Mouse (Mus musculus): ENCODE data around the gene Upb1. TPM values are rescaled to one million over a fixed set of nuclear protein-coding genes. Genes with fewer than 3 reads are reported as not detected.
"Not testable (repeated sequence)": the region's sequence is repeated elsewhere in the genome, so short reads cannot be mapped to it uniquely, and the experiment has no call there.

Upb1 gene
- polyA plus RNA-seq, 1 experiment: 0.77 TPM

DNA sequence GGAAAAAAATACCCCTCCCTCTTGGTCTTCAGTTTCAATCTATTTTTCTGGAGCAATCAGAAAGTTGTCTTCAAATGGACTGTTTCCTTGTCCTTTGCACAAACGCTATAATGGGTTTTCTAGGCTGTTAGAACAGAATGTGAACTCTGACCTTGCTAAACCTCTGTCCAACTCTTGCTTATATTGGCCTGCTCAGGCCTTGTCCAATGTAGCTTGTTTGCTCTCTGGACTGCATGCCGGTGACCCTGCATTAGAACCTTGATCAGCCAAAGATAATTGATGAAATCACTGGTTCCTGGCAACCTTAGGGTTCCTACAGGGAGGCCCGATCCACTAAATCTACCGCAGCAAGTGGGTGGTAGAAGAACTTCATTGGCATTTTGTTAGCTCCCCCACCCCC, 6.8 kb downstream of the Upb1 start:
- 95% methylated on average over 4 of the region's 4 CpGs for WGBS
- TF ChIP-seq CTCF (IDR thresholded peaks at IDR 0.05; ENCODE audit: borderline replicate concordance, control insufficient read depth, extremely low read depth, insufficient read depth, low read length, poor library complexity): no peak
- no peak for TF ChIP-seq POLR2A (IDR thresholded peaks at IDR 0.05; ENCODE audit: control insufficient read depth, extremely low read depth, insufficient read depth, low read length, poor library complexity)
- Histone ChIP-seq H3K36me3 (ENCODE audit: control insufficient read depth, insufficient read depth, low read length) (no peaks in the 10 kb centered on the region), H3K27ac (ENCODE audit: control insufficient read depth, insufficient read depth, low read length) (no peak overlapping the region), H3K4me1 (replicated peaks; ENCODE audit: control insufficient read depth, insufficient read depth, low read length) (peaks cover 24% of the 10 kb centered on the region), H3K4me3 (ENCODE audit: control insufficient read depth, insufficient read depth, low read length) (no peak overlapping the region), H3K27me3 (ENCODE audit: control insufficient read depth, insufficient read depth, low read length) (no peaks in the 10 kb centered on the region)
- DNase-seq: no peak

DNA sequence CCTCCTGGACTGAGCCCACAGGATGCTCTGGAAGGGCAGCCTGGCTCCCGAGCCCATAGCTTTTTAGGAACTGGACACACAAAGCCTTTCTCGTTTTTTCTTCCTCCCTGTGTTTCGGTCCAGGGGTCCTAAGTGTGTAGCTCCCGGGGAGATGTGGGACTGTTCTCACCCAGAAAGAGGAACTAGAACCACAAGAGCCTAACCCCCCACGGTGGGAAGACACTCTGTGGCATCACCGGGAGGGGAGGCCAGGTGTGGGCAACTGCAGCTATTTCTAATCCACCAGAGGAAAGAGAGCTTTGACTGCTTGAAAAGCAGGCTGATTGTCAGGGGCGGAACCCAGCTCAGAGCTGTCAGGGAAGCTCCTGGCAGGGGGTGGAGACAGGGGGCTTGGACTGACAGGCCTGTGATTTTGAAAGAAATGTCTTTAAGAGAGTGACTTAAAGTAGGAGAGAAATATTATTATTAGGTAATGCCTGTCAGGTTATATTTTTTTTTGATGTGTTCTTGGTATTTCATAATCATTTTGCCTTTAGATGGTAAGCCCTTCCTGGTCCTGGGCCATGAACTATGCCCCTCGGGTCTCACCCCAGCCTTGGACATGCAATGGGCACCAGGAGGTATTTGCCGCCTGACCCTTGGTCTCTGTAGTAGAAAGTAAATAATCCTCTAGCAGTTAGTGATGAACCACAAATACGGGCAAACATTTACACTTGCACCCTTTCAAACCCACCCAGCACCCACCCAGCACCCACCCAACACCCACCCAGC, 10.6 kb downstream of the Upb1 start:
- not testable (repeated sequence) for H3K36me3 ChIP-seq (ENCODE audit: control insufficient read depth, insufficient read depth, low read length); H3K27me3 ChIP-seq (ENCODE audit: control insufficient read depth, insufficient read depth, low read length); H3K4me3 ChIP-seq (ENCODE audit: control insufficient read depth, insufficient read depth, low read length); DNase-seq; H3K27ac ChIP-seq (ENCODE audit: control insufficient read depth, insufficient read depth, low read length)
- H3K4me1 ChIP-seq (replicated peaks; ENCODE audit: control insufficient read depth, insufficient read depth, low read length): peaks cover 30% of the 10 kb centered on the region
- WGBS: 25% methylated on average over 10 of the region's 10 CpGs

DNA sequence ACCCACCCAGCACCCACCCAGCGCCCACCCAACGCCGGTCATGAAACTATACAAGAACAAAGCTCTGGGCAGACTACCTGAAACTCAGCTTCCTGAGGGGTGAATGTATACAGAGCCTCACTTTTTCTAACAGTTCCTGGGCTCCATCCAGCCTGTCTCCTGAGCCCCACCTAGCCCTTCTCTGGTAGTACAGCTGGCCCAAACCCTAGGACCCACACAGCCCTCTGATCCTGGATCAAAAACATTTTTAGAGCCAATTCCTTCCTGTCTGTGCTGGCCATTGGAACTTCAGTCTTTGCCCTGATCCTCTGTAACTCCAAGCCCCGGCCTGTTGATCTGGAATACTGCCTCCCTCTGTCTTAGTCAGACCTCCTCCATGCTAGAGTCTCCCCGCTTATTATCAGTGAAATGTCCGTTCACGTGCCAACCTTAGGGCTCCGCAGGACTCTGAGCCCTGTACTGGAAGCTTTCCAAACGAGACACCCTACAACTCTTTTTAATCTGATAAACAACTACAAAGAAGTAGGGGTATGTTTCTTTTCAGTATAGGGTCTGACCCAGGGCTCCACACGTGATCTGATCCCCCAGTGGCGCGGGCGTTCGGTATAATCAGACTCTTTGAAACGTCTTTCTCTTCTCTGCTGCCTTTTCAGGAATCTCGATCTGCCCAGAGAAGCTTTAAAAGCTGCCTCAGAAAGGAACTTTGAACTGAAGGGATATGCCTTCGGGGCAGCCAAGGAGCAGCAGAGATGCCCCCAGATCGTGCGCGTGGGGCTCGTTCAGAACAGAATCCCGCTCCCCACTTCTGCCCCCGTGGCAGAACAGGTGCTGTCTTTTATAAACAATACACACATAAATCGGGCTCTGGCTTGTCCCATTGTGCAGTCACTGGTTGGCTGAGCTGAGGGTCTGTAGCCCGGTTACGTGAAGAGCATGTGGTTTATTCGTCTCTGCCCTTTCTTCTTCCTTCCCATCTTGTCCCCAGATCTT, 11.5 kb downstream of the Upb1 start:
- Histone ChIP-seq H3K36me3 (ENCODE audit: control insufficient read depth, insufficient read depth, low read length) (no peaks in the 10 kb centered on the region), H3K4me1 (replicated peaks; ENCODE audit: control insufficient read depth, insufficient read depth, low read length) (peaks cover 27% of the 10 kb centered on the region), H3K27ac (ENCODE audit: control insufficient read depth, insufficient read depth, low read length) (no peak overlapping the region), H3K4me3 (ENCODE audit: control insufficient read depth, insufficient read depth, low read length) (no peak overlapping the region), H3K27me3 (ENCODE audit: control insufficient read depth, insufficient read depth, low read length) (no peaks in the 10 kb centered on the region)
- no peak for DNase-seq
- TF ChIP-seq POLR2A (IDR thresholded peaks at IDR 0.05; ENCODE audit: control insufficient read depth, extremely low read depth, insufficient read depth, low read length, poor library complexity): no peak
- 60% methylated on average over 27 of the region's 27 CpGs for WGBS

DNA sequence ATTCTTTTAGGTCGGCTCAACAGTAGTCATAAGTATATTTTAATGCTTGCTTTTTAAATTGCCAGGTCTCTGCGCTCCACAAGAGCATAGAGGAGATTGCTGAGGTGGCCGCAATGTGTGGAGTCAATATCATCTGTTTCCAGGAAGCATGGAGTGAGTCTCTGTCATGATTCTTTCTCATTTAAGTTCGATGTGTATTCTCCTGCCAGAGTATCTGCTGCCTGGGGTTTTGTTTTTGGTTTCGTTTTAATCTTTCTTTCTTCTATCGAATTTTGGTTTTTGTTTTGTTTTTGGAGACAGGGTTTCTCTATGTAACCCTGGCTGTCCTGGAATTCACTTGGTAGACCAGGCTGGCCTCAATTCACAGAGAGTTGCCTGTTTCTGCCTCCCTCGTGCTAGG, 14.0 kb downstream of the Upb1 start:
- H3K27ac ChIP-seq (ENCODE audit: control insufficient read depth, insufficient read depth, low read length): no peak overlapping the region
- TF ChIP-seq CTCF (IDR thresholded peaks at IDR 0.05; ENCODE audit: borderline replicate concordance, control insufficient read depth, extremely low read depth, insufficient read depth, low read length, poor library complexity) (no peak), POLR2A (IDR thresholded peaks at IDR 0.05; ENCODE audit: control insufficient read depth, extremely low read depth, insufficient read depth, low read length, poor library complexity) (no peak)
- H3K36me3 ChIP-seq (ENCODE audit: control insufficient read depth, insufficient read depth, low read length): no peaks in the 10 kb centered on the region
- no peak for DNase-seq
- no peaks in the 10 kb centered on the region for H3K27me3 ChIP-seq (ENCODE audit: control insufficient read depth, insufficient read depth, low read length)
- 37% methylated on average over 7 of the region's 7 CpGs for WGBS
- no peak overlapping the region for H3K4me3 ChIP-seq (ENCODE audit: control insufficient read depth, insufficient read depth, low read length)
- H3K4me1 ChIP-seq (replicated peaks; ENCODE audit: control insufficient read depth, insufficient read depth, low read length): peaks cover 32% of the 10 kb centered on the region

DNA sequence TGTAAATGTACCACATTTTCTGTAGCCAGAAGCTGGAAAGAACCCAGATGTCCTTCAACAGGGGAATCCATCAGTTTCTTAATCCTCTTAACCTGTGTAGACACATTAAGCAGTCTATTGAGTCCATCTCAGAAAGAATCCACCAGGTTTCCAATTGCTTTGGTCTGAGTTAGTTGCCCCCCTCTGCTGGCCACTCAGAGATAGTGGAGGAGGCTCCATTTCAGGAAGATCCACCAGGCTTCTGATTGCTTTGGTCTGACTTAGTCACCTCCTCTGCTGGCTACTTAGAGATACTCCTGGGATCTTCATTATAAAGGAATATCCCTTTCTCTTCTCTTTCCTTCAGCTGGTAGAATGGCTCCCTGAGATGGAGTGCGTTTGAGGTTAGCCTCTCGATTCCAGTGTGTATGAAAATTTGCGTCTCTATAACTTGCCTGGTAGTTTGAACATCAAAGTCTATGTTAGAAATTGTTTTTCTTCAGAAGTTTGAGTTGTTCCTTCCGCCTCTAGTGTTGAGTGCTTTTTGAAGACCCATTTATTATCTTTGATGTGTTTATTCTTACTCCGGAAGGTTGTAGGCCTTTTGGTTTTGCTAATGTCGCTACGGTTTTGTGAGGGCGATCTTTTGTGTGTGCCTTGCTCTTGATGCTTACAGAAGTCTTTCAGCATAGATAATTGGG, 16.6 kb downstream of the Upb1 start:
- Histone ChIP-seq H3K27me3 (ENCODE audit: control insufficient read depth, insufficient read depth, low read length) (no peaks in the 10 kb centered on the region), H3K4me1 (replicated peaks; ENCODE audit: control insufficient read depth, insufficient read depth, low read length) (peaks cover 21% of the 10 kb centered on the region), H3K27ac (ENCODE audit: control insufficient read depth, insufficient read depth, low read length) (no peak overlapping the region), H3K36me3 (ENCODE audit: control insufficient read depth, insufficient read depth, low read length) (no peaks in the 10 kb centered on the region), H3K4me3 (ENCODE audit: control insufficient read depth, insufficient read depth, low read length) (no peak overlapping the region)
- no peak for DNase-seq
- 18% methylated on average over 8 of the region's 8 CpGs for WGBS
- TF ChIP-seq POLR2A (IDR thresholded peaks at IDR 0.05; ENCODE audit: control insufficient read depth, extremely low read depth, insufficient read depth, low read length, poor library complexity) (no peak), CTCF (IDR thresholded peaks at IDR 0.05; ENCODE audit: borderline replicate concordance, control insufficient read depth, extremely low read depth, insufficient read depth, low read length, poor library complexity) (no peak)

DNA sequence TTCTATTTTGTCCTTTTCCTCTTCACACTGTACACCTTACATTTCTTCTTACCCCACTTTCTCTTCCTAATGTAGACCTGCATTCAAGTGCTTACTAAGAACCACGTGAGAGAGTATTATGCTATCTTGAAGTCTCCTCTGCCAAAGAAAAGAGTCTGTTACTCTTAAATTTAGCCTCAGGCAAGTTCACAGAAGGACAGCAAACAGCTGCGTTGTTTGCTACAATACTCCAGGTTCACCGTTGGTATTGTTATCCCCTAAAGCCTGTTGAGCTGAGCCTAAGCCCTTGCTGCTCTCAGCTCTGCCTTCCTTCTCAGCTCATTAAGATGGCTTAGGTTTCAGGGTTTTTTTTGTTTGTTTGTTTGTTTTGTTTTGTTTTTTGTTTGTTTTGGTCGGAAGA, 17.8 kb downstream of the Upb1 start:
- no peaks in the 10 kb centered on the region for H3K27me3 ChIP-seq (ENCODE audit: control insufficient read depth, insufficient read depth, low read length)
- TF ChIP-seq POLR2A (IDR thresholded peaks at IDR 0.05; ENCODE audit: control insufficient read depth, extremely low read depth, insufficient read depth, low read length, poor library complexity): no peak
- no peak for TF ChIP-seq CTCF (IDR thresholded peaks at IDR 0.05; ENCODE audit: borderline replicate concordance, control insufficient read depth, extremely low read depth, insufficient read depth, low read length, poor library complexity)
- no peak for DNase-seq
- no peak overlapping the region for H3K4me3 ChIP-seq (ENCODE audit: control insufficient read depth, insufficient read depth, low read length)
- peaks cover 14% of the 10 kb centered on the region for H3K4me1 ChIP-seq (replicated peaks; ENCODE audit: control insufficient read depth, insufficient read depth, low read length)
- WGBS: 83% methylated on average over 4 of the region's 4 CpGs
- no peak overlapping the region for H3K27ac ChIP-seq (ENCODE audit: control insufficient read depth, insufficient read depth, low read length)
- H3K36me3 ChIP-seq (ENCODE audit: control insufficient read depth, insufficient read depth, low read length): no peaks in the 10 kb centered on the region
